Mouse (Mus musculus): Measurements from ENCODE around the gene Fgd4. TPM values are rescaled to one million over a fixed set of nuclear protein-coding genes. Genes with fewer than 3 reads are reported as not detected.
A peak's percentile ranks its signal among the peaks of the same experiment; 100 is the strongest.

Fgd4 gene
- polyA plus RNA-seq (2014; fragmentation: Nextera tagmentation; extraction: Ambion mirVana) = 5.4 and 7.1 TPM in 2 replicates

- Histone ChIP-seq H3K27me3 (ENCODE audit: control insufficient read depth, insufficient read depth, low read length) (no peaks in the 10 kb centered on the region), H3K4me1 (ENCODE audit: control insufficient read depth, insufficient read depth, low read length) (no peaks in the 10 kb centered on the region), H3K9ac (replicated peaks; ENCODE audit: low read length) (peak within 1 kb of the TSS; percentile 84), H3K36me3 (replicated peaks; ENCODE audit: control insufficient read depth, insufficient read depth, low read depth, low read length) (no peaks in the 10 kb centered on the region), H3K4me2 (ENCODE audit: low read depth, low read length) (peak within 1 kb of the TSS; percentile 97), H3K4me3 (ENCODE audit: low read depth, low read length) (peak within 1 kb of the TSS; percentile 71), H3K27ac (replicated peaks; ENCODE audit: low read depth, low read length) (0 out of 2 replicates have a peak within 1 kb of the TSS, but pooled peaks have one; percentile 13), H3K9me3 (replicated peaks; ENCODE audit: control insufficient read depth, low read length) (no peaks in the 10 kb centered on the region)
- DNase-seq (ENCODE audit: low spot score) = no peak
- WGBS = 48% methylated on average over 5 of the region's 5 CpGs
- no peak for ATAC-seq (replicated peaks; ENCODE audit: insufficient number of reproducible peaks, low FRiP score, low TSS enrichment, low read depth)
Observed at GRCm38 (mm10) chr16:16600461-16600860, at the start of gene Fgd4. TSS of gene Fgd4 (minus strand) at chr16:16600549.

GRCm38 (mm10) chr16:16645148-16645547 is 44.8 kb upstream of the Fgd4 start:
- no peak for DNase-seq (ENCODE audit: low spot score)
- Histone ChIP-seq H3K4me2 (ENCODE audit: low read depth, low read length) (no peak overlapping the region), H3K4me1 (ENCODE audit: control insufficient read depth, insufficient read depth, low read length) (no peaks in the 10 kb centered on the region), H3K9me3 (replicated peaks; ENCODE audit: control insufficient read depth, low read length) (no peaks in the 10 kb centered on the region), H3K27me3 (ENCODE audit: control insufficient read depth, insufficient read depth, low read length) (no peaks in the 10 kb centered on the region), H3K4me3 (ENCODE audit: low read depth, low read length) (no peak overlapping the region), H3K36me3 (replicated peaks; ENCODE audit: control insufficient read depth, insufficient read depth, low read depth, low read length) (no peaks in the 10 kb centered on the region), H3K9ac (replicated peaks; ENCODE audit: low read length) (no peak overlapping the region), H3K27ac (replicated peaks; ENCODE audit: low read depth, low read length) (no peak overlapping the region)
- 86% methylated on average over 1 of the region's 1 CpGs for WGBS
- ATAC-seq (replicated peaks; ENCODE audit: insufficient number of reproducible peaks, low FRiP score, low TSS enrichment, low read depth) = no peak

- Histone ChIP-seq H3K4me2 (ENCODE audit: low read depth, low read length) (no peak overlapping the region), H3K27ac (replicated peaks; ENCODE audit: low read depth, low read length) (no peak overlapping the region), H3K4me1 (ENCODE audit: control insufficient read depth, insufficient read depth, low read length) (no peaks in the 10 kb centered on the region), H3K9me3 (replicated peaks; ENCODE audit: control insufficient read depth, low read length) (no peaks in the 10 kb centered on the region), H3K36me3 (replicated peaks; ENCODE audit: control insufficient read depth, insufficient read depth, low read depth, low read length) (no peaks in the 10 kb centered on the region), H3K4me3 (ENCODE audit: low read depth, low read length) (no peak overlapping the region), H3K9ac (replicated peaks; ENCODE audit: low read length) (no peak overlapping the region), H3K27me3 (ENCODE audit: control insufficient read depth, insufficient read depth, low read length) (no peaks in the 10 kb centered on the region)
- ATAC-seq (replicated peaks; ENCODE audit: insufficient number of reproducible peaks, low FRiP score, low TSS enrichment, low read depth) = no peak
- no peak for DNase-seq (ENCODE audit: low spot score)
Observed at GRCm38 (mm10) chr16:16633730-16634129, 33.4 kb upstream of the Fgd4 start.

GRCm38 (mm10) chr16:16599586-16600401 is 555 bp downstream of the Fgd4 start:
- H3K4me2 ChIP-seq (ENCODE audit: low read depth, low read length) = peak overlapping the region; percentile 97
- H3K9me3 ChIP-seq (replicated peaks; ENCODE audit: control insufficient read depth, low read length) = no peaks in the 10 kb centered on the region
- no peaks in the 10 kb centered on the region for H3K27me3 ChIP-seq (ENCODE audit: control insufficient read depth, insufficient read depth, low read length)
- H3K36me3 ChIP-seq (replicated peaks; ENCODE audit: control insufficient read depth, insufficient read depth, low read depth, low read length) = no peaks in the 10 kb centered on the region
- H3K4me3 ChIP-seq (ENCODE audit: low read depth, low read length) = peak overlapping the region; percentile 71
- H3K27ac ChIP-seq (replicated peaks; ENCODE audit: low read depth, low read length) = 0 out of 2 replicates have a peak overlapping the region, but pooled peaks have one; percentile 13
- ATAC-seq (replicated peaks; ENCODE audit: insufficient number of reproducible peaks, low FRiP score, low TSS enrichment, low read depth) (peak; percentile 94), DNase-seq (ENCODE audit: low spot score) (peak; percentile 65)
- peak overlapping the region; percentile 84 for H3K9ac ChIP-seq (replicated peaks; ENCODE audit: low read length)
- no peaks in the 10 kb centered on the region for H3K4me1 ChIP-seq (ENCODE audit: control insufficient read depth, insufficient read depth, low read length)
- WGBS = under 1% methylated on average over 68 of the region's 77 CpGs

GRCm38 (mm10) chr16:16596582-16596981 is 3.8 kb downstream of the Fgd4 start:
- no peaks in the 10 kb centered on the region for H3K9me3 ChIP-seq (replicated peaks; ENCODE audit: control insufficient read depth, low read length)
- no peaks in the 10 kb centered on the region for H3K4me1 ChIP-seq (ENCODE audit: control insufficient read depth, insufficient read depth, low read length)
- no peak overlapping the region for H3K4me3 ChIP-seq (ENCODE audit: low read depth, low read length)
- H3K9ac ChIP-seq (replicated peaks; ENCODE audit: low read length) = no peak overlapping the region
- DNase-seq (ENCODE audit: low spot score) (no peak), ATAC-seq (replicated peaks; ENCODE audit: insufficient number of reproducible peaks, low FRiP score, low TSS enrichment, low read depth) (no peak)
- no peaks in the 10 kb centered on the region for H3K27me3 ChIP-seq (ENCODE audit: control insufficient read depth, insufficient read depth, low read length)
- H3K27ac ChIP-seq (replicated peaks; ENCODE audit: low read depth, low read length) = no peak overlapping the region
- H3K4me2 ChIP-seq (ENCODE audit: low read depth, low read length) = no peak overlapping the region
- no peaks in the 10 kb centered on the region for H3K36me3 ChIP-seq (replicated peaks; ENCODE audit: control insufficient read depth, insufficient read depth, low read depth, low read length)

- Histone ChIP-seq H3K9me3 (replicated peaks; ENCODE audit: control insufficient read depth, low read length) (no peaks in the 10 kb centered on the region), H3K4me1 (ENCODE audit: control insufficient read depth, insufficient read depth, low read length) (no peaks in the 10 kb centered on the region), H3K9ac (replicated peaks; ENCODE audit: low read length) (no peak overlapping the region), H3K36me3 (replicated peaks; ENCODE audit: control insufficient read depth, insufficient read depth, low read depth, low read length) (no peaks in the 10 kb centered on the region), H3K27ac (replicated peaks; ENCODE audit: low read depth, low read length) (no peak overlapping the region), H3K4me3 (ENCODE audit: low read depth, low read length) (no peak overlapping the region), H3K4me2 (ENCODE audit: low read depth, low read length) (no peak overlapping the region), H3K27me3 (ENCODE audit: control insufficient read depth, insufficient read depth, low read length) (no peaks in the 10 kb centered on the region)
- no peak for ATAC-seq (replicated peaks; ENCODE audit: insufficient number of reproducible peaks, low FRiP score, low TSS enrichment, low read depth)
- no peak for DNase-seq (ENCODE audit: low spot score)
Observed at GRCm38 (mm10) chr16:16592622-16593021, 7.7 kb downstream of the Fgd4 start.

- H3K9ac ChIP-seq (replicated peaks; ENCODE audit: low read length) = no peak overlapping the region
- no peak overlapping the region for H3K4me3 ChIP-seq (ENCODE audit: low read depth, low read length)
- no peaks in the 10 kb centered on the region for H3K9me3 ChIP-seq (replicated peaks; ENCODE audit: control insufficient read depth, low read length)
- no peaks in the 10 kb centered on the region for H3K27me3 ChIP-seq (ENCODE audit: control insufficient read depth, insufficient read depth, low read length)
- peak; percentile 87 for ATAC-seq (replicated peaks; ENCODE audit: insufficient number of reproducible peaks, low FRiP score, low TSS enrichment, low read depth)
- DNase-seq (ENCODE audit: low spot score) = peak; percentile 88
- H3K36me3 ChIP-seq (replicated peaks; ENCODE audit: control insufficient read depth, insufficient read depth, low read depth, low read length) = no peaks in the 10 kb centered on the region
- no peak overlapping the region for H3K4me2 ChIP-seq (ENCODE audit: low read depth, low read length)
- WGBS = 75% methylated on average over 4 of the region's 4 CpGs
- H3K4me1 ChIP-seq (ENCODE audit: control insufficient read depth, insufficient read depth, low read length) = no peaks in the 10 kb centered on the region
- no peak overlapping the region for H3K27ac ChIP-seq (replicated peaks; ENCODE audit: low read depth, low read length)
Observed at GRCm38 (mm10) chr16:16584409-16585032, 15.8 kb downstream of the Fgd4 start.

- H3K36me3 ChIP-seq (replicated peaks; ENCODE audit: control insufficient read depth, insufficient read depth, low read depth, low read length) = no peaks in the 10 kb centered on the region
- H3K4me2 ChIP-seq (ENCODE audit: low read depth, low read length) = no peak overlapping the region
- no peak overlapping the region for H3K9ac ChIP-seq (replicated peaks; ENCODE audit: low read length)
- H3K4me1 ChIP-seq (ENCODE audit: control insufficient read depth, insufficient read depth, low read length) = no peaks in the 10 kb centered on the region
- no peak for DNase-seq (ENCODE audit: low spot score)
- H3K27ac ChIP-seq (replicated peaks; ENCODE audit: low read depth, low read length) = no peak overlapping the region
- H3K9me3 ChIP-seq (replicated peaks; ENCODE audit: control insufficient read depth, low read length) = no peaks in the 10 kb centered on the region
- H3K4me3 ChIP-seq (ENCODE audit: low read depth, low read length) = no peak overlapping the region
- ATAC-seq (replicated peaks; ENCODE audit: insufficient number of reproducible peaks, low FRiP score, low TSS enrichment, low read depth) = no peak
- no peaks in the 10 kb centered on the region for H3K27me3 ChIP-seq (ENCODE audit: control insufficient read depth, insufficient read depth, low read length)
Observed at GRCm38 (mm10) chr16:16576556-16576955, 23.8 kb downstream of the Fgd4 start.

Measured in embryonic facial prominence, embryonic 11.5 days (tissue).